Mouse (Mus musculus): Measurements from ENCODE around the gene Usp29. TPM values are rescaled to one million over a fixed set of nuclear protein-coding genes. Genes with fewer than 3 reads are reported as not detected.
A peak's percentile ranks its signal among the peaks of the same experiment; 100 is the strongest.

Gene Usp29
- polyA plus RNA-seq, 1 experiment from 2014 or later = 7.4 TPM

DNA sequence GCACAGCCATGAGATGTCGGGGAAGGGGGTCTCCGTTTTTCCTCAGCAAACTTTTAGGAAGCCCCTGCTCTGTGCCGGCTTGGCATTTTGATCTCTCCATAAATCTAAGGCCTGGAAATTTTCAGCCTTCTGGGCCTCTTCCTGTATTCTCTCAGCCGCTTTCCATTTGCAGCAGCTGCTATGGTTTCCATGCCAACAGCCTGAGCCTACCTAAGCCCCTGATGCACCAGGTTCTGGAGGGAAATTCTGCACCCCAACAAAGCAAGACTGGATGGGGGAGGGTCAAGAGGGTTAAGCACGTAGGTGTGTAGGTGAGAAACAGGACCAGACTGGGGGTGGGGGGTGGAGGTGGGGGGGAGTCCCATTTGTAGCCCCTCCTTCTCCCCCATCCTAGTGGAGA is 105.0 kb downstream of the Usp29 start:
- DNase-seq (ENCODE audit: extremely low spot score, low spot score) = peak; percentile 54
- no peaks in the 10 kb centered on the region for H3K27me3 ChIP-seq (ENCODE audit: poor library complexity, severe bottlenecking)
- WGBS = 31% methylated on average over 5 of the region's 5 CpGs
- H3K9me3 ChIP-seq = no peaks in the 10 kb centered on the region
- H3K4me3 ChIP-seq = no peak overlapping the region
- H3K36me3 ChIP-seq (replicated peaks) = no peaks in the 10 kb centered on the region
- H3K4me1 ChIP-seq = peaks cover 20% of the 10 kb centered on the region
- peak overlapping the region; percentile 81 for H3K27ac ChIP-seq

DNA sequence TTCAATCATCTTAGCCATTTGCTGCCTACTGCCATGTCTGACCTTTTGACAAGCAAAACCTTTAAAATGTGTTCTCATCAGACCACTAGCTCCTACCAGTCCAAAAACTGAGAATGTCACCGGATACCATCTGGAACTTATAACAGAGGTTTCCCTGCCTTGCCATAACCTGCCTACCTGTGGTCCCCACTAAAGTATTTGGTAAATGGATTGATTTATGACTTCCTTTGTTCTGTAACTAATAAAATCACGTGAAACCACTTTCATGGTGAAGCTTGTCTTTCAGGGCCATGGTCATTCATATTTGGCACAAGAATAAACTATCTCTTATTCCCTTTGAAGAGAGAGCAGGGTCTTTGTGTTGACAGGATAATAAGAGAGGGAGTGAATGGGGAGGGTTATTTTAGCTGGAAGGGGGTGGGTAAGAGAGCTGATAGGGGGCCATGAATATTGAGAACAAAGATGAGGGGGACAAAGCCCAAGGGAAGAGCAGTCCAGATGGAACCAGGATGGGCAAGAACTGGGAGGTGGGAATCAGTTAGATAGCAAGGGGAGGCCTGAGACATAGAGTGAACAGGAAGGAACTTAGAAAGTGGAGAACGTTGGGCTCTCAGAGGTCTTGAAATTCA is 107.0 kb downstream of the Usp29 start:
- peaks cover 20% of the 10 kb centered on the region for H3K4me1 ChIP-seq
- no peak for DNase-seq (ENCODE audit: extremely low spot score, low spot score)
- no peaks in the 10 kb centered on the region for H3K27me3 ChIP-seq (ENCODE audit: poor library complexity, severe bottlenecking)
- WGBS = 75% methylated on average over 3 of the region's 3 CpGs
- H3K36me3 ChIP-seq (replicated peaks) = no peaks in the 10 kb centered on the region
- no peaks in the 10 kb centered on the region for H3K9me3 ChIP-seq
- no peak overlapping the region for H3K4me3 ChIP-seq
- H3K27ac ChIP-seq = peak overlapping the region; percentile 53; the same call in 1 of the 2 replicates

GRCm38 (mm10) chr7:6837926-6838554 is 107.7 kb downstream of the Usp29 start:
- H3K4me1 ChIP-seq = peaks cover 20% of the 10 kb centered on the region
- H3K9me3 ChIP-seq = no peaks in the 10 kb centered on the region
- DNase-seq (ENCODE audit: extremely low spot score, low spot score) = no peak
- no peak overlapping the region for H3K4me3 ChIP-seq
- peak overlapping the region; percentile 53; the same call in 1 of the 2 replicates for H3K27ac ChIP-seq
- H3K27me3 ChIP-seq (ENCODE audit: poor library complexity, severe bottlenecking) = no peaks in the 10 kb centered on the region
- no peaks in the 10 kb centered on the region for H3K36me3 ChIP-seq (replicated peaks)
- WGBS = 91% methylated on average over 9 of the region's 9 CpGs

DNA sequence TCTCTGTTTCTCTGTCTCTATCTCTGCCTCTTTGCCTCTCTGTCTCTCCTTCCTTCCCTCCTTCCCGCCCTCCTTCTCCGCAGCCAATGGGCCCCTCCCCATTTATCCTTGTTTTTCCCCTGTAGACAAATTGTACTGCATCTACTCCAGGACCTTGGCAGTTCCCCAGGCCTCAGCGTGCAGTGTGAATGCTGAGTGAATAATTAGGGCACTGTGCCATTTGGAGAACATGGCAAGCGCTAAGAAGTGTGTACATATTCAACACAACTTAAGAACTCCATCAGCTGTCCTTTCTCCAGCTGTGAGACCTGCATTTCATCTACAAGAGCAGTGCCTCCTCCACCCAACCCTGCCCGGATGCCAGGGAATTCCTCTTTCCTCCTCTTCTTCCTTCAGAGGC is 110.5 kb downstream of the Usp29 start:
- DNase-seq (ENCODE audit: extremely low spot score, low spot score) = no peak
- H3K36me3 ChIP-seq (replicated peaks) = no peaks in the 10 kb centered on the region
- H3K4me3 ChIP-seq = no peak overlapping the region
- WGBS = 90% methylated on average over 5 of the region's 5 CpGs
- H3K27me3 ChIP-seq (ENCODE audit: poor library complexity, severe bottlenecking) = no peaks in the 10 kb centered on the region
- peaks cover 7% of the 10 kb centered on the region for H3K4me1 ChIP-seq
- H3K9me3 ChIP-seq = no peaks in the 10 kb centered on the region
- H3K27ac ChIP-seq = no peak overlapping the region

DNA sequence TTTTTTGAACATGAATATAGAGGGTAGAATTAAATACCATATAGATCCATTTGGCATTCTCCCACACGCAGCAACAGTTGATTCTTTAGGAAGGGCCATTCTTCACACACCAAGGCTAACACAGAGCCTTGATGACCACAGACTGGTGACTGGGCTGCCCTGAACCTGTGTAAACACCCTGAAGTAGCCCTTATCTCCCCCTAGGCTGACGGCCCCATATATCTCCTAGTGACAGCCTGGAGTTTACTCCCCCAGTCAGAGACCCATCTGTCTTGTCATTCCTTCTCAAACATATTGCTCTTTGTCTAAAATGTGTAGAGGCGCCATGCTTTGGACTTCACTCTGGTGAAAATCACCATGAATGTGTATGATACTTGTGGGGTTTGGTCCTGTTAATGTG is 119.1 kb downstream of the Usp29 start:
- no peak overlapping the region for H3K4me3 ChIP-seq
- H3K9me3 ChIP-seq = no peaks in the 10 kb centered on the region
- peaks cover 18% of the 10 kb centered on the region for H3K4me1 ChIP-seq
- DNase-seq (ENCODE audit: extremely low spot score, low spot score) = no peak
- 93% methylated on average over 3 of the region's 3 CpGs for WGBS
- no peaks in the 10 kb centered on the region for H3K36me3 ChIP-seq (replicated peaks)
- no peak overlapping the region for H3K27ac ChIP-seq
- no peaks in the 10 kb centered on the region for H3K27me3 ChIP-seq (ENCODE audit: poor library complexity, severe bottlenecking)

- Histone ChIP-seq H3K9me3 (no peaks in the 10 kb centered on the region), H3K4me1 (peaks cover 18% of the 10 kb centered on the region), H3K27ac (no peak overlapping the region), H3K36me3 (replicated peaks) (no peaks in the 10 kb centered on the region), H3K27me3 (ENCODE audit: poor library complexity, severe bottlenecking) (no peaks in the 10 kb centered on the region), H3K4me3 (no peak overlapping the region)
- DNase-seq (ENCODE audit: extremely low spot score, low spot score) = no peak
- WGBS = 92% methylated on average over 3 of the region's 3 CpGs
These were observed 119.9 kb downstream of the Usp29 start for GRCm38 (mm10) chr7:6850321-6850720.

DNA sequence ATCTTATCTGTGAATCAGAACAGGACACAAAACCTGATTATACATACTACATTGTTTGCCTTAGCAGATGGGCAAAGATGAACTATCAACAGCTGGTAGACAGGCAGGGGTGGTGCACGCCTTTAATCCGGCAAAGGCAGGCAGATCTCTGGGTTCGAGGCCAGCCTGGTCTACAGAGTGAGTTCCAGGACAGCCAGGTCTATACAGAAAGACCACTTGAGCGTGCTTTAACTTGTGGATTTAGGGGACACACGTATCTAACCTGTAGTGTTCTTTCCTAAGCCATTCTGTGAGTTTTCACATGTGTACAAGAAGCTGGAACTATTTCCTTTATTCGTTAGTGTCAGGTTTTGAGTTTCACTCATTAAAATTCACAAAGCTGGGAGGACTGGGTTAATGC is 120.9 kb downstream of the Usp29 start:
- Histone ChIP-seq H3K9me3 (no peaks in the 10 kb centered on the region), H3K27me3 (ENCODE audit: poor library complexity, severe bottlenecking) (no peaks in the 10 kb centered on the region), H3K27ac (peak overlapping the region; percentile 9; the same call in 1 of the 2 replicates), H3K36me3 (replicated peaks) (no peaks in the 10 kb centered on the region), H3K4me3 (no peak overlapping the region), H3K4me1 (peaks cover 18% of the 10 kb centered on the region)
- DNase-seq (ENCODE audit: extremely low spot score, low spot score) = no peak
- WGBS = 79% methylated on average over 6 of the region's 6 CpGs

- Histone ChIP-seq H3K27me3 (ENCODE audit: poor library complexity, severe bottlenecking) (no peaks in the 10 kb centered on the region), H3K36me3 (replicated peaks) (no peaks in the 10 kb centered on the region), H3K9me3 (no peaks in the 10 kb centered on the region), H3K4me3 (0 out of 2 replicates have a peak overlapping the region, but pooled peaks have one; percentile 5), H3K4me1 (peaks cover 18% of the 10 kb centered on the region), H3K27ac (peak overlapping the region; percentile 25)
- 36% methylated on average over 5 of the region's 5 CpGs for WGBS
- DNase-seq (ENCODE audit: extremely low spot score, low spot score) = peak; percentile 69
These were observed 121.5 kb downstream of the Usp29 start for GRCm38 (mm10) chr7:6851717-6852503.

GRCm38 (mm10) chr7:6855613-6856405 is 125.4 kb downstream of the Usp29 start:
- no peaks in the 10 kb centered on the region for H3K36me3 ChIP-seq (replicated peaks)
- 91% methylated on average over 10 of the region's 10 CpGs for WGBS
- H3K4me3 ChIP-seq = no peak overlapping the region
- DNase-seq (ENCODE audit: extremely low spot score, low spot score) = no peak
- H3K4me1 ChIP-seq = peaks cover 45% of the 10 kb centered on the region
- H3K27me3 ChIP-seq (ENCODE audit: poor library complexity, severe bottlenecking) = no peaks in the 10 kb centered on the region
- no peaks in the 10 kb centered on the region for H3K9me3 ChIP-seq
- no peak overlapping the region for H3K27ac ChIP-seq

GRCm38 (mm10) chr7:6858694-6859270 is 128.4 kb downstream of the Usp29 start:
- WGBS = 25% methylated on average over 5 of the region's 5 CpGs
- H3K27me3 ChIP-seq (ENCODE audit: poor library complexity, severe bottlenecking) = no peaks in the 10 kb centered on the region
- H3K4me1 ChIP-seq = peaks cover 41% of the 10 kb centered on the region
- H3K27ac ChIP-seq = peak overlapping the region; percentile 76
- no peaks in the 10 kb centered on the region for H3K36me3 ChIP-seq (replicated peaks)
- DNase-seq (ENCODE audit: extremely low spot score, low spot score) = no peak
- no peaks in the 10 kb centered on the region for H3K9me3 ChIP-seq
- H3K4me3 ChIP-seq = no peak overlapping the region

- Histone ChIP-seq H3K4me1 (peaks cover 41% of the 10 kb centered on the region), H3K27me3 (ENCODE audit: poor library complexity, severe bottlenecking) (no peaks in the 10 kb centered on the region), H3K27ac (no peak overlapping the region), H3K36me3 (replicated peaks) (no peaks in the 10 kb centered on the region), H3K9me3 (no peaks in the 10 kb centered on the region), H3K4me3 (no peak overlapping the region)
- DNase-seq (ENCODE audit: extremely low spot score, low spot score) = peak; percentile 37
- 10% methylated on average over 6 of the region's 6 CpGs for WGBS
These were observed 130.3 kb downstream of the Usp29 start for GRCm38 (mm10) chr7:6860689-6861088.

DNA sequence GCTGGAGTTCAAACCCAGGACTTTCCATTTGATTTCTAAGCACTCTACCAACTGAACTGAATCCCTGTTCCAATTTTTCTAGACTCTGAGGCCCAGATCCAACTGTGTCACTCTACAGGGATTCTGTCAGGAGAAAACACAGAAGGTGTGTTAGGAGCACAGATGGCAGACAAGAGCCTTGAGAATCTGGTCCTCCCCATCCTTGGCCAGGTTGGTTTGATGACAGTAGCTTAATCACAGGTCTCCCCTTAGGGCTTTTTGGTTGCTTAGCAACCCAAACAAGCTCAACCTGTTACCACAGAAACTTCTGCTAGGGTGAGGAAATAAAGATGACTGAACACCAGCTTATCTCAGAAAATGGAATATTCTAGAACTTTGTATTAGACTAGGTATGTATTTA is 136.0 kb downstream of the Usp29 start:
- peaks cover 11% of the 10 kb centered on the region for H3K4me1 ChIP-seq
- no peaks in the 10 kb centered on the region for H3K9me3 ChIP-seq
- H3K36me3 ChIP-seq (replicated peaks) = no peaks in the 10 kb centered on the region
- H3K4me3 ChIP-seq = no peak overlapping the region
- H3K27me3 ChIP-seq (ENCODE audit: poor library complexity, severe bottlenecking) = no peaks in the 10 kb centered on the region
- no peak for DNase-seq (ENCODE audit: extremely low spot score, low spot score)
- no peak overlapping the region for H3K27ac ChIP-seq
